In genomic region chr14:54736555-54737552, GRCm38 (mm10) we compare ENCODE assay signal across 10 mouse cellular contexts. TPM values are rescaled to one million over a fixed set of nuclear protein-coding genes. Genes with fewer than 3 reads are reported as not detected.
DNase-seq lines count a peak whose midpoint lies in the region; ATAC-seq and TF ChIP-seq lines count a peak whose summit lies in the region.
"Had no signal": no experiment of that assay in that cellular context is flagged by ENCODE, and none has a peak within 500 bp of the region (broad histone marks: within the 10 kb centered on the region; RNA-seq: fewer than 3 reads in every experiment).

No protein-coding gene starts in this region.

- no peaks in the 10 kb centered on the region for H3K27me3 ChIP-seq in heart, embryonic 13.5 days (replicated peaks)
- no peaks in the 10 kb centered on the region for H3K27me3 ChIP-seq in hindbrain, embryonic 15.5 days
- no peaks in the 10 kb centered on the region for H3K27me3 ChIP-seq in midbrain, postnatal 0 days (ENCODE audit: insufficient read depth, low read length)
- H3K27me3 ChIP-seq: liver, embryonic 15.5 days had no signal

- DNase-seq in heart, adult 18-20 months, result no peak
- peak; percentile 73 for DNase-seq in brain, embryonic 14.5 days (ENCODE audit: low read depth)
- peak; percentile 73 for DNase-seq in midbrain, postnatal 0 days (ENCODE audit: low spot score)
- DNase-seq in yolk sac, embryonic 10.5 days (ENCODE audit: low spot score), result no peak
- DNase-seq in testis, postnatal 14 days (ENCODE audit: low spot score), result no peak
- DNase-seq in T-cell, adult 2 months (ENCODE audit: low spot score), result no peak

- H3K27ac ChIP-seq in heart, embryonic 13.5 days (replicated peaks), result no peak overlapping the region
- H3K27ac ChIP-seq in hindbrain, embryonic 15.5 days (replicated peaks), result peak overlapping the region; percentile 28
- H3K27ac ChIP-seq in midbrain, postnatal 0 days (ENCODE audit: low read depth, low read length), result peak overlapping the region; percentile 48
- H3K27ac ChIP-seq: kidney, postnatal 0 days; liver, embryonic 15.5 days had no signal

- no peak; the same call in 1 of the 2 replicates for ATAC-seq in heart, embryonic 13.5 days (ENCODE audit: extremely low read depth, insufficient number of reproducible peaks, low FRiP score, low TSS enrichment)
- peak; percentile 68; the same call in 1 of the 2 replicates for ATAC-seq in hindbrain, embryonic 15.5 days (ENCODE audit: low FRiP score, low read depth)
- ATAC-seq in midbrain, postnatal 0 days (ENCODE audit: low FRiP score), result peak; percentile 74

- H3K9ac ChIP-seq in heart, embryonic 13.5 days, result 0 out of 2 replicates have a peak overlapping the region, but pooled peaks have one; percentile 19
- H3K9ac ChIP-seq in hindbrain, embryonic 15.5 days, result no peak overlapping the region
- H3K9ac ChIP-seq in midbrain, postnatal 0 days (replicated peaks; ENCODE audit: low read length, poor library complexity, severe bottlenecking), result 0 out of 2 replicates have a peak overlapping the region, but pooled peaks have one; percentile 8
- H3K9ac ChIP-seq: liver, embryonic 15.5 days had no signal

- no peak for TF ChIP-seq CTCF in brain, embryonic 14.5 days (IDR thresholded peaks at IDR 0.05; ENCODE audit: borderline replicate concordance, extremely low read depth, insufficient read depth, insufficient read length)
- TF ChIP-seq CTCF in midbrain, postnatal 0 days (IDR thresholded peaks at IDR 0.05), result no peak

- H3K36me3 ChIP-seq in heart, embryonic 13.5 days, result no peaks in the 10 kb centered on the region
- no peaks in the 10 kb centered on the region for H3K36me3 ChIP-seq in hindbrain, embryonic 15.5 days
- peaks cover 4% of the 10 kb centered on the region; the same call in 1 of the 2 replicates for H3K36me3 ChIP-seq in midbrain, postnatal 0 days (ENCODE audit: insufficient read depth, low read length)
- H3K36me3 ChIP-seq: liver, embryonic 15.5 days had no signal

- peaks cover 26% of the 10 kb centered on the region for H3K4me1 ChIP-seq in heart, embryonic 13.5 days
- peaks cover 13% of the 10 kb centered on the region for H3K4me1 ChIP-seq in hindbrain, embryonic 15.5 days (replicated peaks)
- H3K4me1 ChIP-seq in midbrain, postnatal 0 days (ENCODE audit: insufficient read depth, low read length), result peaks cover 7% of the 10 kb centered on the region
- H3K4me1 ChIP-seq: liver, embryonic 15.5 days had no signal

- TF ChIP-seq POLR2A in brain, embryonic 14.5 days (IDR thresholded peaks at IDR 0.05; ENCODE audit: borderline replicate concordance, extremely low read depth, insufficient read depth, insufficient read length, poor library complexity, severe bottlenecking), result no peak

- WGBS in heart, embryonic 13.5 days, result 46% methylated on average over 14 of the region's 14 CpGs
- 52% methylated on average over 14 of the region's 14 CpGs for WGBS in hindbrain, embryonic 15.5 days
- 36% methylated on average over 14 of the region's 14 CpGs for WGBS in midbrain, postnatal 0 days

- H3K4me2 ChIP-seq in heart, embryonic 13.5 days, result no peak overlapping the region
- no peak overlapping the region for H3K4me2 ChIP-seq in hindbrain, embryonic 15.5 days
- H3K4me2 ChIP-seq in midbrain, postnatal 0 days (ENCODE audit: low read depth, low read length, poor library complexity, severe bottlenecking), result no peak overlapping the region
- H3K4me2 ChIP-seq: liver, embryonic 15.5 days had no signal

- H3K4me3 ChIP-seq in heart, embryonic 13.5 days, result no peak overlapping the region
- no peak overlapping the region for H3K4me3 ChIP-seq in hindbrain, embryonic 15.5 days
- H3K4me3 ChIP-seq in midbrain, postnatal 0 days (ENCODE audit: low read depth, low read length), result no peak overlapping the region
- H3K4me3 ChIP-seq: liver, embryonic 15.5 days had no signal

- H3K9me3 ChIP-seq in heart, embryonic 13.5 days, result no peaks in the 10 kb centered on the region
- H3K9me3 ChIP-seq in hindbrain, embryonic 15.5 days, result no peaks in the 10 kb centered on the region
- no peaks in the 10 kb centered on the region for H3K9me3 ChIP-seq in midbrain, postnatal 0 days (ENCODE audit: low read length)
- H3K9me3 ChIP-seq: liver, embryonic 15.5 days had no signal

RNA-seq across cellular contexts. Expression of gene Cebpe, which starts 24.9 kb away (rescaled TPM):
- 0.11 TPM in 1 of 2 replicates, not detected in the other for polyA plus RNA-seq in heart, embryonic 13.5 days (2015; fragmentation: Nextera tagmentation; extraction: Ambion mirVana)
- not detected for total RNA-seq in heart, adult 18-20 months (2021)
- 0.09 and 0.27 TPM in 2 replicates for polyA plus RNA-seq in brain, embryonic 14.5 days (2012; rRNA removed)
- not detected in 2 replicates for polyA plus RNA-seq in hindbrain, embryonic 15.5 days (2015; fragmentation: Nextera tagmentation; extraction: Ambion mirVana)
- not detected in 2 replicates for total RNA-seq in midbrain, postnatal 0 days (2014; rRNA removed)
- not detected in 2 replicates for polyA plus RNA-seq in midbrain, postnatal 0 days (2015; fragmentation: Nextera tagmentation; extraction: Ambion mirVana)
- polyA plus RNA-seq: kidney, postnatal 0 days had no signal

RNA-seq across cellular contexts. Expression of gene Gm29776, which starts 38.2 kb away (rescaled TPM):
- 0.16 and 0.18 TPM in 2 replicates for polyA plus RNA-seq in heart, embryonic 13.5 days (2015; fragmentation: Nextera tagmentation; extraction: Ambion mirVana)
- not detected for total RNA-seq in heart, adult 18-20 months (2021)
- polyA plus RNA-seq in brain, embryonic 14.5 days (2012; rRNA removed), result 0.05 and 0.14 TPM in 2 replicates
- 0.28 and 0.30 TPM in 2 replicates for polyA plus RNA-seq in hindbrain, embryonic 15.5 days (2015; fragmentation: Nextera tagmentation; extraction: Ambion mirVana)
- not detected in 2 replicates for total RNA-seq in midbrain, postnatal 0 days (2014; rRNA removed)
- 0.07 and 0.31 TPM in 2 replicates for polyA plus RNA-seq in midbrain, postnatal 0 days (2015; fragmentation: Nextera tagmentation; extraction: Ambion mirVana)

RNA-seq across cellular contexts. Expression of gene Slc7a8, which starts 44.9 kb away (rescaled TPM):
- polyA plus RNA-seq in heart, embryonic 13.5 days (2015; fragmentation: Nextera tagmentation; extraction: Ambion mirVana), result 3.4 and 4.0 TPM in 2 replicates
- total RNA-seq in heart, adult 18-20 months (2021), result 1 to 10 TPM; 3.1 to 3.3 TPM
- polyA plus RNA-seq in brain, embryonic 14.5 days (2012; rRNA removed), result 8.9 and 14.6 TPM in 2 replicates
- 8.0 and 9.1 TPM in 2 replicates for polyA plus RNA-seq in hindbrain, embryonic 15.5 days (2015; fragmentation: Nextera tagmentation; extraction: Ambion mirVana)
- total RNA-seq in midbrain, postnatal 0 days (2014; rRNA removed), result 10.3 and 11.3 TPM in 2 replicates
- polyA plus RNA-seq in midbrain, postnatal 0 days (2015; fragmentation: Nextera tagmentation; extraction: Ambion mirVana), result 8.8 and 9.7 TPM in 2 replicates

RNA-seq across cellular contexts. Expression of gene Acin1, which starts 50.1 kb away (rescaled TPM):
- polyA plus RNA-seq in heart, embryonic 13.5 days (2015; fragmentation: Nextera tagmentation; extraction: Ambion mirVana), result 81.2 and 85.3 TPM in 2 replicates
- 10 to 100 TPM; 64.7 to 81.3 TPM for total RNA-seq in heart, adult 18-20 months (2021)
- 248 and 332 TPM in 2 replicates for polyA plus RNA-seq in brain, embryonic 14.5 days (2012; rRNA removed)
- polyA plus RNA-seq in hindbrain, embryonic 15.5 days (2015; fragmentation: Nextera tagmentation; extraction: Ambion mirVana), result 124 and 137 TPM in 2 replicates
- 118 and 122 TPM in 2 replicates for total RNA-seq in midbrain, postnatal 0 days (2014; rRNA removed)
- 91.7 and 108 TPM in 2 replicates for polyA plus RNA-seq in midbrain, postnatal 0 days (2015; fragmentation: Nextera tagmentation; extraction: Ambion mirVana)

RNA-seq across cellular contexts. Expression of gene 1700123O20Rik, which starts 50.8 kb away (rescaled TPM):
- polyA plus RNA-seq in heart, embryonic 13.5 days (2015; fragmentation: Nextera tagmentation; extraction: Ambion mirVana), result 48.1 and 49.2 TPM in 2 replicates
- total RNA-seq in heart, adult 18-20 months (2021), result 10 to 100 TPM; 15.4 to 15.5 TPM
- polyA plus RNA-seq in brain, embryonic 14.5 days (2012; rRNA removed), result 64.6 and 76.7 TPM in 2 replicates
- polyA plus RNA-seq in hindbrain, embryonic 15.5 days (2015; fragmentation: Nextera tagmentation; extraction: Ambion mirVana), result 67.6 and 68.3 TPM in 2 replicates
- total RNA-seq in midbrain, postnatal 0 days (2014; rRNA removed), result 44.2 and 46.5 TPM in 2 replicates
- 61.1 and 67.6 TPM in 2 replicates for polyA plus RNA-seq in midbrain, postnatal 0 days (2015; fragmentation: Nextera tagmentation; extraction: Ambion mirVana)

Comparison
In these comparisons a context has a peak if more than half of its experiments do, and no peak if none do; other contexts are left out.
1. DNase-seq: peak in brain, embryonic 14.5 days (single experiment) and midbrain, postnatal 0 days (single experiment); none in heart, adult 18-20 months (0 of 2), yolk sac, embryonic 10.5 days (single experiment), testis, postnatal 14 days (single experiment) and T-cell, adult 2 months (single experiment).